Mouse (Mus musculus) monocyte, adult 5-6 weeks (primary cell): ENCODE data around the gene Cdon. TPM values are rescaled to one million over a fixed set of nuclear protein-coding genes. Genes with fewer than 3 reads are reported as not detected.
"Not testable (repeated sequence)": the region's sequence is repeated elsewhere in the genome, so short reads cannot be mapped to it uniquely, and the experiment has no call there.

ENCODE experiments used
- ATAC-seq: fragments of 153-309, 156-312 bp; replicated peaks from 2 replicates; pipeline ENCODE4 v1.8.0; 2017; ENCODE audit warnings: mild to moderate bottlenecking; ENCODE audit not compliant: low TSS enrichment, insufficient number of reproducible peaks, severe bottlenecking, poor library complexity, low FRiP score
- total RNA-seq: library from RNA; stranded (forward); fragments of 200-1000, 200-491, 200-594 nt; gene quantifications from 3 replicates; pipeline ENCODE4 v1.2.3, GENCODE M21; 2017

Cdon gene
- total RNA-seq, 1 experiment from 2014 or later: 0.19 TPM

DNA sequence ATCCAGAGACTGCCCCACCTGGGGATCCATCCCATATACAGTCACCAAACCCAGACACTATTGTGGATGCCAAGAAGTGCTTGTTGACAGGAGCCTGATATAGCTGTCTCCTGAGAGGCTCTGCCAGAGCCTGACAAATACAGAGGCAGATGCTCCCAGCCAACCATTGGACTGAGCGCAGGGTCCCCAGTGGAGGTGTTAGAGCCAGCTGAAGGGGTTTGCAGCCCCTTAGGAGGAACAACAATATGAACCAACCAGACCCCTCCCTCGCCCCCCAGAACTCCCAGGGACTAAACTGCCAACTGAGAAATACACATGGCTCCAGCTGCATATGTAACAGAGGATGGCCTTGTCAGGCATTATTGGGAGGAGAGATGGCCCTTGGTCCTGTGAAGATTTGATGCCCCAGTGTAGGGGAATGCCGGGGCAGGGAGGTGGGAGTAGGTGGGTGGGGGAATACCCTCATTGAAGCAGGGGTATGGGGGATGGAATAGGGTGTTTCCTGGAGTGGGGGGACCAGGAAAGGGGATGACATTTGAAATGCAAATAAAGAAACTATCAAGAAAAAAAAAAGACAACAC lies 11.9 kb downstream of the Cdon start:
- ATAC-seq: not testable (repeated sequence)

DNA sequence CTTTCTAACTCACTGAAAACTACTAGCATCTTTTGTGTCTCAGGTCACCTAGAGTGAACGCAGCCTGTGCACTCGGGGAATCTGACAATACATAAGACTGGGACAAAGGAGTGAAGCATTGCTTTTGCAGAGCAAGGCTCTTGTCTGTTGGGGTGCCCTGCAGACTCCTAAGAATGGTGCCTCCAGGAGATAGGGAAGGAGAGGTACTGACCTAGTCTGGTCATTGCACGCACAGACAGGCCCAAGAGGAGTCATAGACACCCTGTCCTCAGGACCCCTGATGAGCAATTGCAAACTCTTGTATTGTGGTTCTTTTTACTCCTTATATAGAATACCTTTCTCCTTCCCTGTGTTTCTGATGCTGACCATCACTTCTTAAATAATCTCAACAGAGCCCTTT lies 13.4 kb downstream of the Cdon start:
- no peak for ATAC-seq

DNA sequence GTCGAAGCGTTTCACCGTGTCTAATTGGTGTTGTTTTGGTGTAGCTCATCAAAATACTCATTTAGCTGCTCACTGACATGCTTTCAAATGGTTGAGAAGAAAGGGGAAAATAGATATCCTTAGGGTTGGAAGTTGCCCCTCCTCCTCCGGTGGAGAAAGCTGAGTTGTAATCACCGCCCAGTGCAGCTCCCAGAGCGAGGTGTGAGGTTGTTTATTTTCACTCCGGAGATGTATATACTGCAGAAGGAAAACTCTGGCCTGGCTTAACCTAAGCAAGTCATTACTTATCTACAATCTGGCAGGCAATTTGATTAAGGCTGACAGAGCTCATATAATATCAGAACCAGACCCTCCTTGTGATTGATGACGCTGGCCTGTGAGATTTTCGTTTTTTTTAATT lies 14.6 kb downstream of the Cdon start:
- no peak for ATAC-seq

DNA sequence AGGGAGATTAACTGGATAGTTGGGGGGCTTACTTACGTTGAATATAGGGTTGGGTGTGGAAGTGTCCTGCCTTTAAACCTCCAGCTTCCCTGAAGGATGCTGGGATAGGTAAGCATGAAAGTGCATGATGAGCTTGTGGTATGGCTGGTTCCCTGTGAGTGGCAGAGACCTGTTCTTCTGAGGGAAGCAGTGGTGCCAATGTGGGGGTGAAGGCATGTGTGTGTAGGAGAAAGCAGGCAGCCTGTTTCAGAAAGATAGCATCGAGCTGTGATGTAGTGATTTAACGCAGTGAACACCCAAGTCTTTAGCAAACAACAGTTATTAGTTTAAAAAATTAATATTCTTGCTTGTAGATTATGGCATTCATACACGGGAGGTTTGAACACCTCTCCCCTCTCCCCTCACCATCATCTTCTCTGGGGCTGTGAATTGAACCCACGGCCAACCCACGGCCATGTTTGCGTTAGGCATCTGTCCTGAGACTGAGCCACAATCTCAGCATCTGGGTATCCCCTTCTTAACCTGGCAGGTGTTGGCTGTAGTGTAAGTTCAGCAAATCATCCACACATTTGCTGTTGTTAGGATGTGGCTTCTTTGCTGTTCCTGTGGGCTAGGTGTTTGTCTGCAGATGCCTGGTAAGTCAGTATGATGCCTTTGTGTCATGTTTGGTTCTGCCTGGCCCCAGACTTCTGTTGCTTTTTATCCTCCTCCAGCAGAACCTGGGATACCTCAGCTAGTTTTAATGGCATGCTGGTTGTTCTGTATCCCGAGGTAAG lies 17.5 kb downstream of the Cdon start:
- no peak for ATAC-seq

DNA sequence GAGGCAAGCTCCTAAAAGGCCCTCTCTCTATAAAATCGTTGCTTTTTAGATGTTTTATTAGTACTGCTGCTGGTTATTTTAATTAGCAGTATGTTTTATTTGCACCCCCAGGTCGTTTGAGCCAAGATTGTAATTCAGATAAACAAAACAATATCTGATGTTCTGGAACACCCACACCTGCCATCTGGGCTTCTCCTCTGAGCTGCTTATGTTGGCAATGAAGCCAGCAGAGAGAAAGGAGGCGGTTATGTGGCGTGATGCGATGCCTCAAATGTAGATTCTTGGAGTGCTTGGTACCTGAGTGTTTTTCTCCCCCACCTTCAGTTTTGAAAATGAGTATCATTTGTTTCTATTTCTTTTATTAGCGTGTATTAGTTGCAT lies 18.1 kb downstream of the Cdon start:
- ATAC-seq: no peak

DNA sequence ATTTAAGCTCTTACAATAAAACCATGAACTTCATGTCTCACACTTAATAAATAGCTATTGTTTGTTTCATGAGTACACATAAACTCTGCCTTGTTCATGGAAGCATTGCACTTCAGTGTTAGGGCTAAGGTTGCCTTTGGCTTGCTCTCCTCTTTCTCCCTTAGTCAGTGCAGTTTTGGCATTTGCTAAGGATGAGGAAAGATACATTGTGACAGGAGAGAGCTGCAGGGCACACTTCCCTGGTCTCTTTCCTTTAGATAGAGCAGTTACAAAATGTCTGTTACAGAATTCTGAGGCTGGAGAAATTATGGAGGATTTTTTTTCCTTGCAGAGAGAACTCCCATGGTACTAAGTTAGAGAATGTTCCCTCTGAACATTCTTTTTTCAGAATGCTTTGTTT lies 18.8 kb downstream of the Cdon start:
- ATAC-seq: no peak

DNA sequence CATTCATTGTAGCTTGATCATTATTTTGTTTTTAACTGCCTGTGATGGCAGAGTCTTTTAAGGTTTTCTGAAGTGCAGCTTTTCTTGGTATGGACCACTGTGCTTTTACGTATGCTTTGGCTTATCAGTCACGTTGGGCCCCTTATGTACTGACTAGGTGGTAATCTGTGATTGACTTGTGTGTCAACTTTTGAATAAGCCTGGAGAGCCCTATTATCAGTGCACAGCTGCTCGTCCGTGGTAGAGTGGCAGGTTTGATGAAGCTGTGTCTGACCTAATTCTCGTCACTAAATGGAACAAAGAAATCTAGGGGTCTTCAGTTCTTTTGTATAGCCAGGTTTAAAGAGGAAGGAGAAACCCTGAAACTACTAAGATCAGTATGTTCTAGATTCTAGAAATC lies 21.5 kb downstream of the Cdon start:
- no peak for ATAC-seq

DNA sequence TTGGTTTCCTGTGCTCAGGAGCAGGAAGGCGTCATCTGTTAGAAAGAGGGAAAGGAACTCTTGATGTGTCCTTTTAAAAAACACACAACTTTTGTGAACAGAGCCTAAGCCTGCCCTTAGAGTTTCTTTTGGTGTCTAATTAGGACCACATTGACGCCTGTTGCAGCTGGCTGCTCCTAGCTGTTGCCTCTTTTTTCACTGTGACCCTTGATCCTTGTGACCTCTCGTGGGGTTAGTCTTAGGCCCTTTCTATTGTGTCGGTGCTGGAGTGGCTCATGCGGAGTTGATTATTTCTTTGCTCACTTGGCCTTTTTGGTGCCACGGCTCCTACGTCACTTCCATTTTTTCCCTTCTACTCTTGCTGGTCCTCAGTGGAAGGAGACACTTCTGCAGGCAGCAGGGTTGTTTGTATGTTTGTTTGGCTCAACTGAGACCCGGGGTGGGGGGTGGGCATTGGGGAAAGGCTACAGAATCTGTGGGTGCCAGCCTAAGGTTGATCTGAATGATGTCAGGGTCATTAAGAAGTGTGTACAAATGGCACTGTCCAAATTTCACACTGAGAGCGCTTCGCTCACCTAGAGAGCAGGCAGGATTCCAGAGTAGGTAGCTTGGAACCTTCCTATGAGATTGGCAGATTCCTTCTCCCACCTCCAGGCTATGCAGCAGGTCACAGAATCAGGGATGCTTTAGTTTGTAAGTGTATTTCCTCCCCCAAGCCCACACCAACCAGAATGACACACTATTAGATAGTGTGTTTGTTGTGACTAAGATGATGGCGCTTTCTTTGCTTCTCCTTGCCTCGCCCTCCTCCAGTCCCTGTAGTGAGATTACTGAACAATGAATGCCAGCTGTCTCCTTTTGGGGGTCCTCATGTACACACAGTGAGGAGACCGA lies 22.9 kb downstream of the Cdon start:
- no peak for ATAC-seq

DNA sequence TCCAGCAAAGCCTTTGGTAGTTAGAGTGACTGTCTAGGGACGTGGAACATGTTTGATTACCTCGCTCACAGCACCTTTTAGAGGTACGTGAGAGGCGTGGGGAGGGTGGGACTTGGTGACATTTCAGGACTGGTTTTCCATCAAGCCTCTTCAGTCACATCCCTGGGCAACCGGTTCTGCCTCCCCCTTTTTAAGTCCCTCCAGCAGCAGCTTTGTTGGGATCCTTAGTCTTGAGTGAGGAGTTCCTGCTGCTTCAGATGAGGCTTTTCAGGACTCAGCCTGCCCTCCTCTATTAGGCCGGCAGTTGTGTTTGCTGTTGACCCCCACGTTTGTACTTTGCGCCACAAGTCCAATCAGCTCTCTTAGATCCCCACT lies 23.6 kb downstream of the Cdon start:
- no peak for ATAC-seq

DNA sequence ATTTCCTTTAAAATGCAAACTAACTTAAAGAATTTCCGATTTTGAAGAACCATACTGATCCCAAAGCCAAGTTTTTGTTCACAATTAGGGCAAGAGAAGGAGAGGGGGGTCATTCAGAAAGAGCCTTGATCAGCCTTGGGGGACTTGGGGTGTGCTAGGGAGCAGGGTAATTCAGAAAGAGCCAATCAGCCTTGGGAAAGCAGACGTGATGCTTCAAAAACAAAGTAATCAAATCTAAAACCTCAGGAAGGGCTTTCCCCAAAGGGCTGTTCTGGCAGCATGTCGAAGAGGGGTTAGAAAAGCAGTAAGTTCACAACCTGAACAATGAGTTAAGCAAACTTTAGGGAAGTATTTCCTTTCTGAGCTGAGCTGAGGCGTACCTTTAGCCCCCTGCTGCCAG lies 26.0 kb downstream of the Cdon start:
- no peak for ATAC-seq

DNA sequence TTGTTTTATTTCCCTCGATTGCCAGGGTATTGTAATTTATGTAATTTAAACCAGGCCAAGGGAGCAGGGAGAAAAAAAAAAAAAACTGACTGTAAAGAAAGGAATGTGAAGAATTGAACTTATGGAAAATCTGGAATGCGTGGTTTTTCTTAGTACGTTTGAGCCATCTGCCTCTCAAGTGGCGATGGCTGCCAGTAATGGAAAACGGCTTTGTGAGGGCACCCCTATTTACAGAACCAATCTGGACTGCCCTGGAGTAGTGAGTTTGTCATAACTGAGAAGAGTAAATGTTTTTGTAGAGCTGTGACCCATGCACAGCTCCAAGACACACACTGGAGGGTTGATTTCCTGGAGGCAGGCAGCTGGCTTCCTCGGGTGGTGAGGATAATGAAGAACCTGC lies 32.4 kb downstream of the Cdon start:
- no peak for ATAC-seq

DNA sequence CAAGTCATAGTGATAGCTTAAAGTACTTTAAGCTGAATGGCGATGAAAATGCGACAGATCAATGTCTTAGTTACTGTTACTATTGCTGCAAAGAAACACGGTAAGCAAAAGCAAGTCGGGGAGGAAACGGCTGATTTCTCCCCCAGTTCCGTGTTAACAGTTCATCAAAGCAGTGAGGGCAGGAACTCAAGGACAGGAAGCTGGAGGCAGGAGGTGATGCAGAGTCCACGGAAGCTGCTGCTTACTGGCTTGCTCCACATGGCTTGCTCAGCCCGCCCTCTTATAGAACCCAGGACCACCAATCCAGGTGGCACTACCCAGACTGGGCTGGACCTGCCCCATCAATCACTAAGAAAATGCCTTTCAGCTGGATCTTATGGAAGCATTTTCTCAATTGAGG lies 38.7 kb downstream of the Cdon start:
- ATAC-seq: no peak

DNA sequence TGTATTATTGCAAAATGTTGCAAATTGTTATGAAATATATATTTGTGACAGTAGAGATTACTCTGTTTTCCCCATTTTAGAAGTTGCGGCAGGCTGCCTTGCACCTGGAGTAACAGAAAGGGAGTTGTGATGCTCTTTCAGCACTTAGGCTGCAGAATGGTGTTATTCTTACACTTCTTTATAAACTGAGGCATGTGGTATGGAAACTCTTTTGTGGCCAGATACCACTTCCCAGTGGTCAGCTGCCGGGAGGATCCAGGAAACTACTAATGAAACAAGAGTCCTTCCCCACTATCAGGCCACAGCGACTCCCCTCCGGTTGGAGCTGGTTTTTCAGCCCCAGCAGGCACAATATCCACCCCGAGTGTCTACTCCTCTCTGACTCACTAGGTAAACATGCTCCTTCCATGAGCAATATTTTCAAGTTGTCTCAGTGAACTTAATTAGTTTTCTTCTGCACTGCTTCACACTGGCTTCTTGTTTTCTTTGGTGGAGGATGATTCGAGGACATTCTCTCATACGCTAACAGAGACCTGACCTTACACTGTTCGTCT lies 46.4 kb downstream of the Cdon start:
- no peak for ATAC-seq

DNA sequence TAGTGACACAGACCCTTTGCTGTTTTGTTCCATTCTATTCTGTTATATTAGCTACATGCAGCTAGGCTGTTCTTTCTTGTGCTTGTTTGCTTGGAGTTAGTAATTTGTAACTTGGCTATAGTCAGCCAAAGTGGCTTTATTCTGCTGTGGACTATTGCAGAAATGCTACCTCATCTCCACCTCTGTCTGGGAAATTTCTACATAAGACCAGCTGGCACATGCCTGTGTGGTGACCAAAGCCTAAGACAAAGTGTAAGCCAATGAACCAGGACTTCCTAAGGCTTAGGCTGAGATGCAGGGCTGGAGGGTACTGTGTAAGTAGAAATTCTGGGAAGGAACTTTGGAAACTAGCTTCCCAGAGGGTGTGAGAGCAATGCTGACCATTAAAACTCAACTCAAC lies 48.0 kb downstream of the Cdon start:
- no peak for ATAC-seq

DNA sequence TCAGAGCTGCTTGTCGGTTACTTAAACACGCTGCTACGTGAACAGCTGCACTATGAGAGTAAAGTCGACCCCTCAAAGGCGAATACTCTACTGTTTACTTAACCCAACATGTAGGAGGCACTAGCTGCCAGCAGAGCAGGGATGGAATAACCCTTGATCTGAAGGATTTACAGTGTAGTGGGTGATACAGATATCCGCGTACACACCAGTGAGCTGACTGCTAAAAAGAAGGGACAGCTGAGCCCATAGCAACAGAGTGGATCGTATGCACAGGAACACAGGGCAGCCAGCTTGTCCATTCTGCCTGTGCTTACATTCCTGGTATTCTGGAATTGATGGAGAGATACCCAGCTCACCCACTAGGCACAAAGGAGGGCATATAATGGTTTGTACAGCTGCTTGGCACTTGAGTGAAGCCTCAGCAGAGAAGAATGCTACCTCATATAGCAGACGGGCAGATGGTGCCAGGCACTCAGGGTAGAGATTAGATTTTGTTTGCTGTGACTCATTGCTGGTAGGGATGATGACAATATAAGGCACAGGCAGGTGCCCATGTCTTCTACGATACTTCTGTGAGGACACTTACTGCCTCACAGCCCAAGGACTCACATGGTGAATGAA lies 53.3 kb downstream of the Cdon start:
- ATAC-seq: no peak

DNA sequence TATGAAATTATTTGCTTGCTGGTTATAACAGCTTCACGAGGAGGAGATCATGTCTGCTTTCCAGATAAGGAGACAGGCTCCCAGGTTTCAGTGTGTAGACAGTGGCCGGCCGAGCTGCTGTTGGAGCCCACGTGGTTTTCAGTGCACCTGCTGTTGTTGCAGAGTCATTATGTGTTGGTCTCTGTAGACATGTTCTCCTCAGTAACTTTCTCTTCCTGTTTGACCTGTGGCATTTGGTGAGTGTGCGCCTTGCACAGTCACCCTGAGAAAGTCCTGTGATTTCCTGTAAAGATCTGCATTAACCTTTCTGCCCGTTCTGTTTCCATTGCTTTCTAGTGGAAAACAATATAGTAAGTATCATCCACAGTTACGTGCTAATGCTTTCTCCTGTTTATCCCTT lies 54.5 kb downstream of the Cdon start:
- no peak for ATAC-seq

DNA sequence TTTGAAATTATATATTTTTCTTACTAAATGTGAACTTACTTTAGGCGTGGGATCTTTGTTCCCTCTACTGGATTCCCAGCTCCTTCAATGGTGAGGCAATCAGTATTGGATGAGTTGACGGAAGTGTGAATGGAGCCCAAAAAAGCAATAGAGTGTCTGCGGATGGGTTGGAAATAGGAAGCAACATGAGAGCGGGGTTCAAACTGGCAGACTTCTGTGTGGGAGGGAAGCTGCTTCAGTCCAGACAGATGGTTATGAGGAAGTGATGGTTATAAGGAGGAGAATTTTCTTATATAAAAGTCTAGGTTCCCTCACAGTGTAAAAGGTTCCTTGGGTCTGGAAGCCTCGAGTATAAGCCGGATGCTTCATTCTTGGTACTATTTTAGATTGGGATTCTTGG lies 58.5 kb downstream of the Cdon start:
- ATAC-seq: no peak

DNA sequence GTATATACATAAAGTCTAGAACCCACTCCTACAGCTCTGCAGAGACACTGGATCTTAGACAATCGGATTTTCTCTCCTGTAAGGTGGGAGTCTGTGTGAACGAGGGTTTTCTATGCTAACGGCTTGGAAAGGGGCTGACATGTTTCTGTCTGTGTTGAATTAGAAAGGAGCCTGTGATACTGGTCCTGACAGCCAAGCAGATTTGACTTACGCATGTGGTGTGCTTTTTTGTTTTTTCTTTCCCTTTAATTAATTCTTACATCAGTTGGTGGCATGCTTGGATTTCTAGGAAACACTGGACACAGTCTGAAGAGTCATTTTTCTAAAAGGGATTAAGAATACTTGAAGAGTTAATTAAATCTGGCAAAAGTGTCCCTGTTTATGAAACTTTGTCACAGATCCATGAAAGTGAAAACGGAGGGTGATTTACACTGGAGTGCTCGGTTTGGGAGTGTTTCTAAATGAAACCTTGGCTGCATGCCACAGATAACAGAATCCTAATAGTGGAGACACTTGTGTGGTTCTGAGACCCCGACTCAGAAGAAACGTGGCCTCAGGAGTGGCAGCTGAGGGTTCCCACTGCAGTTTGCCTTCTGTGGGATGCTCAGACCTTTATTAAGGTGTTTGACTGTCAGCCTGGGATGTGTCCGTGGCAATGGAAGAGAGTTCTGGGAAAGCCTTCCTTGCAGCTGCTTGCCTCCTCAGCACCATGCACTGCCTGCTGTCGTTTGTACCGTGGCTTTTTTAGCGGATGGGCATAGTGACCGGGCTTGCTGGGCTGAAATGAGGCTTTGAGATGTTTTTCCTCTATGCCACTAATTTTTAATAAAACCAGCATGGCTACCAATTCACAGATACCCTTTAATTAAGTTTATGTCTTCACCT lies 61.3 kb downstream of the Cdon start:
- no peak for ATAC-seq
